Mouse (Mus musculus) lung, postnatal 0 days (tissue): ENCODE measurements around the gene Fer1l5. TPM values are rescaled to one million over a fixed set of nuclear protein-coding genes. Genes with fewer than 3 reads are reported as not detected.

Experiments used
- ATAC-seq: fragments of 200-750 bp; cut with Nextera tagmentation; 2 replicates; pipeline ENCODE4 v1.8.0; 2017; ENCODE audit warnings: moderate library complexity
- DNase-seq: peaks from one replicate; pipeline ENCODE4 v3.0.0-alpha.2; 2016; ENCODE audit warnings: low spot score
- H3K27ac ChIP-seq: fragments of 300-500 bp; sonication (generic); 2 replicates; pipeline ENCODE4 v1.5.1; 2014; ENCODE audit warnings: antibody characterized with exemption, mild to moderate bottlenecking, low read length, mixed read lengths
- H3K27me3 ChIP-seq: fragments of 300-500 bp; sonication (generic); replicated peaks from 2 replicates; pipeline ENCODE4 v1.6.1; 2014; ENCODE audit warnings: low read length, mixed read lengths; ENCODE audit not compliant: insufficient read depth
- H3K36me3 ChIP-seq: fragments of 300-500 bp; sonication (generic); 2 replicates; pipeline ENCODE4 v1.6.1; 2014; ENCODE audit warnings: low read length, mixed read lengths; ENCODE audit not compliant: insufficient read depth
- H3K4me1 ChIP-seq: fragments of 300-500 bp; sonication (generic); 2 replicates; pipeline ENCODE4 v1.6.1; 2014; ENCODE audit warnings: antibody characterized with exemption, low read depth, low read length, mixed read lengths; ENCODE audit not compliant: insufficient read depth
- H3K4me2 ChIP-seq: fragments of 300-500 bp; sonication (generic); replicated peaks from 2 replicates; pipeline ENCODE4 v1.6.1; 2014; ENCODE audit warnings: low read depth, mild to moderate bottlenecking, low read length, moderate library complexity, mixed read lengths
- H3K4me3 ChIP-seq: fragments of 300-500 bp; sonication (generic); 2 replicates; pipeline ENCODE4 v1.5.1; 2014; ENCODE audit warnings: low read depth, low read length
- H3K9ac ChIP-seq: fragments of 300-500 bp; sonication (generic); replicated peaks from 2 replicates; pipeline ENCODE4 v1.6.1; 2014; ENCODE audit warnings: low read depth, mild to moderate bottlenecking
- H3K9me3 ChIP-seq: fragments of 300-500 bp; sonication (generic); 2 replicates; pipeline ENCODE4 v1.6.1; 2016; ENCODE audit warnings: low read length, mixed read lengths
- CTCF ChIP-seq: IDR thresholded peaks from 2 replicates; pipeline ENCODE4 v1.5.1; 2016; ENCODE audit warnings: antibody characterized with exemption, mild to moderate bottlenecking
- EP300 ChIP-seq: IDR thresholded peaks from 2 replicates; pipeline ENCODE4 v1.6.1; 2016; ENCODE audit warnings: antibody characterized with exemption, mild to moderate bottlenecking, control low read depth
- WGBS: fragments of 180-500 bp; shearing (Covaris S2); extraction: QIAGEN DNeasy Blood & Tissue Kit; methylation state at CpG from one replicate; pipeline ENCODE4 v1.1.7; 2014; 5-methylcytosine and 5-hydroxymethylcytosine counted together
- polyA plus RNA-seq: library from polyadenylated mRNA; unstranded; fragments of >200 nt; fragmentation: Nextera tagmentation; extraction: Ambion mirVana; gene quantifications from 2 replicates; pipeline ENCODE4 v1.2.1, GENCODE M21; 2015

Gene Fer1l5
- polyA plus RNA-seq, 1 experiment from 2014 or later = 0.18 TPM

GRCm38 (mm10) chr1:36441101-36441500 lies 69.0 kb downstream of the Fer1l5 start:
- Histone ChIP-seq H3K9ac (no peak overlapping the region), H3K27me3 (no peaks in the 10 kb centered on the region), H3K9me3 (no peaks in the 10 kb centered on the region), H3K27ac (no peak overlapping the region), H3K4me2 (no peak overlapping the region), H3K36me3 (peaks cover 26% of the 10 kb centered on the region), H3K4me3 (no peak overlapping the region), H3K4me1 (no peaks in the 10 kb centered on the region)
- ATAC-seq (0 out of 2 replicates have a peak, but pooled peaks have one; percentile 22), DNase-seq (peak; percentile 75)
- WGBS = 48% methylated on average over 4 of the region's 4 CpGs
- TF ChIP-seq CTCF (no peak), EP300 (no peak)

- DNase-seq (peak; percentile 98), ATAC-seq (peak; percentile 100)
- Histone ChIP-seq H3K9me3 (no peaks in the 10 kb centered on the region), H3K9ac (peak within 1 kb of the TSS; percentile 41), H3K4me1 (no peaks in the 10 kb centered on the region), H3K27ac (peak within 1 kb of the TSS; percentile 60), H3K27me3 (no peaks in the 10 kb centered on the region), H3K4me3 (peak within 1 kb of the TSS; percentile 71), H3K36me3 (no peaks in the 10 kb centered on the region), H3K4me2 (peak within 1 kb of the TSS; percentile 85)
- TF ChIP-seq EP300 (no peak), CTCF (no peak)
- under 1% methylated on average over 55 of the region's 57 CpGs for WGBS
Measured at GRCm38 (mm10) chr1:36444471-36445464, 72.7 kb downstream of the Fer1l5 start, which contains the start of gene Lman2l. TSS of gene Lman2l (minus strand) at chr1:36445271.

- WGBS = 35% methylated on average over 8 of the region's 8 CpGs
- H3K4me2 ChIP-seq = peak overlapping the region; percentile 85; the same call in 1 of the 2 replicates
- H3K36me3 ChIP-seq = no peaks in the 10 kb centered on the region
- peak overlapping the region; percentile 60 for H3K27ac ChIP-seq
- H3K4me1 ChIP-seq = no peaks in the 10 kb centered on the region
- TF ChIP-seq CTCF (no peak), EP300 (no peak)
- no peaks in the 10 kb centered on the region for H3K27me3 ChIP-seq
- no peaks in the 10 kb centered on the region for H3K9me3 ChIP-seq
- DNase-seq (no peak), ATAC-seq (no peak)
- no peak overlapping the region for H3K9ac ChIP-seq
- H3K4me3 ChIP-seq = no peak overlapping the region; the same call in 1 of the 2 replicates
Measured at GRCm38 (mm10) chr1:36445508-36445907, 73.4 kb downstream of the Fer1l5 start.

GRCm38 (mm10) chr1:36446106-36446824 lies 74.2 kb downstream of the Fer1l5 start:
- WGBS = 77% methylated on average over 5 of the region's 5 CpGs
- no peaks in the 10 kb centered on the region for H3K9me3 ChIP-seq

DNA sequence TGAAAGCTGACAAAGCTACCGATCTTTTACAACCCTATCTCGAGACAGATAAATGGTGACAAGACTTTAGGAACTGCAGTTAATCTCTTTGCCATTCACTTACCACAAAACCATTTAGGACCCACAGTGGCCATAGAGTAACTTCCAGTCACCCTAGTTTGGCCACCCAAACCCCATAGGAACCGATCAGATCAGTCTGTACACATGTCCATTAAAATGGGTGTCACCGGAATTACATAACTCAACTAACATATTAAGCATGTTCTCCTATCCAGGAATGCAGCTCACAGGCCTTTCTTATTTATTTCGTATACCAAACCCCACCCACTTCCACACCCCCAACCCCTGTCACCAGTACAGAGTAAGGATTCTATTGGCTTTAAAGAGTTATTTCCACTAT lies 74.8 kb downstream of the Fer1l5 start:
- Histone ChIP-seq H3K9me3 (no peaks in the 10 kb centered on the region), H3K27ac (no peak overlapping the region), H3K27me3 (no peaks in the 10 kb centered on the region), H3K36me3 (no peaks in the 10 kb centered on the region), H3K4me1 (no peaks in the 10 kb centered on the region), H3K4me3 (no peak overlapping the region), H3K9ac (no peak overlapping the region), H3K4me2 (no peak overlapping the region)
- TF ChIP-seq CTCF = no peak
- no peak for TF ChIP-seq EP300
- WGBS = 87% methylated on average over 5 of the region's 5 CpGs
- no peak for ATAC-seq
- no peak for DNase-seq

More at GRCm38 (mm10) chr1:36446106-36446824, 74.2 kb downstream of the Fer1l5 start:
- ATAC-seq (no peak), DNase-seq (peak; percentile 21)
- Histone ChIP-seq H3K27me3 (no peaks in the 10 kb centered on the region), H3K36me3 (no peaks in the 10 kb centered on the region), H3K4me3 (no peak overlapping the region), H3K27ac (no peak overlapping the region), H3K4me2 (no peak overlapping the region), H3K9ac (no peak overlapping the region), H3K4me1 (no peaks in the 10 kb centered on the region)
- TF ChIP-seq EP300 (no peak), CTCF (no peak)
